Mouse (Mus musculus): ENCODE measurements around the gene Gm17584.
"Not testable (repeated sequence)": the region's sequence is repeated elsewhere in the genome, so short reads cannot be mapped to it uniquely, and the experiment has no call there.

The Gm17584 gene

DNA sequence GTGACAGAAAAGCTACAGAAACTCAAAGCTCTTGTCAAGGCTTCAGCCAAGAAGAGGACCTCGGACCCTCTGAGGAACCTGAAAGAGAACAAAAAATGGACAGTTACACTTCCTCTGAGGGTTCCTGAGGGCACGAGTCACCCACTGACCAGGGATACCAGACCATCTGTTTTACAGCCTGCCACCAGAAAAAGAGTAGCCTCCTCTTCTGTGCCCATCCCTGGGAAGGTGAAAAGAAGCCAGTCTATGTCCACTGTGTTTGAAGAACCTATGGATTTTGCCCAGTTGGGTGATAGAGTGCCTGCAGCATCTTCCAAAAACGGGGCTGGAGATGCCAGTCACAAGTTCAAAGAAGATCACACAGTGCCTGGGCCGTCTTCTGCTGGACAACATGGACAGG, at the start of gene Gm17584:
Gm17584 (plus strand) TSS at position 301 of the 400 bp plus-strand sequence.
- DNase-seq (ENCODE audit: extremely low spot score, low read depth, low spot score) = not testable (repeated sequence)

Measured in hindlimb bud, embryonic 11.5 days (tissue).